Mouse (Mus musculus) neural tube, embryonic 14.5 days (tissue): ENCODE measurements at regions not wholly inside any gene's neighbourhood (a gene's known extent, or its start where the extent isn't known, plus 50 kb on each side); places are given as distances from the start of the nearest gene placed in this dataset.
A peak's percentile ranks its signal among the peaks of the same experiment; 100 is the strongest.

Experiments
- ATAC-seq: fragments of 200-750 bp; cut with Nextera tagmentation; 2 replicates; pipeline ENCODE4 v1.8.0; 2017; ENCODE audit warnings: low read depth, mild to moderate bottlenecking, moderate TSS enrichment, moderate library complexity
- H3K27ac ChIP-seq: fragments of 300-500 bp; sonication (generic); 2 replicates; pipeline ENCODE4 v1.5.1; 2014; ENCODE audit warnings: low read depth, mild to moderate bottlenecking, control low read depth, low read length, moderate library complexity, mixed read lengths
- H3K27me3 ChIP-seq: fragments of 300-500 bp; sonication (generic); 2 replicates; pipeline ENCODE4 v1.6.1; 2014; ENCODE audit warnings: low read length; ENCODE audit not compliant: control insufficient read depth, insufficient read depth
- H3K36me3 ChIP-seq: fragments of 300-500 bp; sonication (generic); 2 replicates; pipeline ENCODE4 v1.6.1; 2014; ENCODE audit warnings: low read length, mixed read lengths; ENCODE audit not compliant: control insufficient read depth, insufficient read depth
- H3K4me1 ChIP-seq: fragments of 300-500 bp; sonication (generic); 2 replicates; pipeline ENCODE4 v1.6.1; 2014; ENCODE audit warnings: low read length; ENCODE audit not compliant: control insufficient read depth, insufficient read depth
- H3K4me2 ChIP-seq: fragments of 300-500 bp; sonication (generic); 2 replicates; pipeline ENCODE4 v1.6.1; 2014; ENCODE audit warnings: mild to moderate bottlenecking, low read depth, low read length, control low read depth
- H3K4me3 ChIP-seq: fragments of 300-500 bp; sonication (generic); 2 replicates; pipeline ENCODE4 v1.5.1; 2014; ENCODE audit warnings: low read depth, low read length, control low read depth, mixed read lengths
- H3K9ac ChIP-seq: fragments of 300-500 bp; sonication (generic); replicated peaks from 2 replicates; pipeline ENCODE4 v1.6.1; 2014; ENCODE audit warnings: low read depth, mild to moderate bottlenecking, control low read depth, low read length, mixed read lengths
- H3K9me3 ChIP-seq: fragments of 300-500 bp; sonication (generic); 2 replicates; pipeline ENCODE4 v1.6.1; 2016; ENCODE audit warnings: low read length; ENCODE audit not compliant: control insufficient read depth
- WGBS: fragments of 180-500 bp; shearing (Covaris S2); extraction: QIAGEN DNeasy Blood & Tissue Kit; methylation state at CpG from one replicate; pipeline ENCODE4 v1.1.7; 2014; 5-methylcytosine and 5-hydroxymethylcytosine counted together

DNA sequence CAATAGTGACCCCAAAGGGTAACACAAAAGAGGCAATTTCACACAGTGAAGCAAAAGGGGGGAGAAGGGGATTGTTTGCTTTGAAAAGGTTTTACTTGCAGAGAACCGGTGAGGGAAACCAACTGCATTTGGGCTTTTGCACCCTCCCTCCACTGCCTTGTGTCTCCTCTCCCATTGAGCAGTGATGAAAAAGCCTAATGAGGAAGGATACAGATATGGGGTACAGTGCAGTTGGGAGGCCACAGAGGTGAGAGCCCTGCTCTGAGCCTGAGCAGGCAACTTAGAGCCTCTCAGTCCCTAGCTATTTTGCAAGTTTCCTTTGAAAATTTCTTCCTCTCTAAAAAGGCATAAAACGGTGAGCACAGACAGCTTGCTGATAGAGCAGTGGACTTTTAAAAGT, 245.2 kb downstream of the Pdcd6ip start:
- Histone ChIP-seq H3K9me3 (no peaks in the 10 kb centered on the region), H3K4me1 (no peaks in the 10 kb centered on the region), H3K4me2 (no peak overlapping the region), H3K27ac (peak overlapping the region; percentile 34; the same call in 1 of the 2 replicates), H3K9ac (no peak overlapping the region), H3K27me3 (no peaks in the 10 kb centered on the region), H3K36me3 (no peaks in the 10 kb centered on the region), H3K4me3 (no peak overlapping the region)
- ATAC-seq = peak; percentile 66
- 14% methylated on average over 2 of the region's 2 CpGs for WGBS

DNA sequence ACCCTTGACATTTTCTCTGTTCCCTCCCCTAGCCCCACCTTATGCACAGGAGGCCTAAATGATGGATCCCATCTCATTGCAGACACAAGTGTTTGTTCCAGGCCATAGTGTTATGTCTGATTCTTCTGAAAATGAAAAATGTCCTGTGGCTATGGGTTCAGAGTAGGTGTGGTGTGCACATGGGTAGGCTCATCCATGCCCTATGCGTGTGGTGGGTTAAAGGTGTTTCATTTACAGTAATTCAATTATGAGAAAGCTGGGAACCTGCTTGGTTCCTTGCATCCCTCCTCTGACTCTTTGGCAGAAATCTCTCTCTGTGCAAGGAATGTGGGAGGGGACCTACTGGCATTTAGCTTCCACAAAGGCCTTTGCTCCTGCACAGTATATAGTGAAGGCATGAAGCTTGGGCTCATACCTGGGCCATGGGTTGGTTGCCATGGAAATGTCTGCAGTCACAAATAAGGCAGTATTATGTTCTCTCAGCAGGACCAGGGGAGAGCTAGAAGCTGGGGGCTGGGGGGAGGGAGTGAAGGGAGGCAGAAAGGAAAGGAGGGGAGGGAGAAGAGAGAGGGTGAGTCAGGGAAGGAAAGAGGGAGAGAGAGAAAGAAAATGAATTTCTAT, 245.7 kb downstream of the Pdcd6ip start:
- peak; percentile 92 for ATAC-seq
- no peak overlapping the region for H3K9ac ChIP-seq
- peak overlapping the region; percentile 3; the same call in 1 of the 2 replicates for H3K27ac ChIP-seq
- no peak overlapping the region for H3K4me2 ChIP-seq
- no peaks in the 10 kb centered on the region for H3K27me3 ChIP-seq
- H3K4me1 ChIP-seq = no peaks in the 10 kb centered on the region
- no peak overlapping the region for H3K4me3 ChIP-seq
- H3K9me3 ChIP-seq = no peaks in the 10 kb centered on the region
- H3K36me3 ChIP-seq = no peaks in the 10 kb centered on the region
- 59% methylated on average over 1 of the region's 1 CpGs for WGBS

DNA sequence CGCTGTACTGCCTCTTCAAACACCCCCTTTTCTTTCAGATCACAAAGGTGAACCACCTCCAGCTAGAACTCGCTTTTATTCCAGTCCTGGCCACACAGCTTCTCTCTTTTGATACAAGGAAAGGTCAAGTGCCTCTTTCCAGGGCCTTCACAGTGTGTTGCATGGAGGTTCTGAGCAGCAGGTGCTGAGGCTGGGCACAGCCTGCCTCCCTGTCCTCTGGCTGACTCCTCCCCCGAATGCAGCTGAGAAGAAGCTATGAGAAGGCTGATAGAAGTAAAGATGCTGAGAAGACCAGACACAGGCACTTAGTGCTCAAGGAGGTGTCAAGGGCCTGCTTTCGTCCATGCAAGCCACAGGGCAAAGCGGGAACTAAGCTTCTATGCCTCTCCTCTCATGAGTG, 248.2 kb downstream of the Pdcd6ip start:
- 85% methylated on average over 5 of the region's 5 CpGs for WGBS
- Histone ChIP-seq H3K36me3 (no peaks in the 10 kb centered on the region), H3K9me3 (no peaks in the 10 kb centered on the region), H3K27me3 (no peaks in the 10 kb centered on the region), H3K4me2 (no peak overlapping the region), H3K4me1 (no peaks in the 10 kb centered on the region), H3K4me3 (no peak overlapping the region), H3K27ac (no peak overlapping the region), H3K9ac (no peak overlapping the region)
- no peak for ATAC-seq

DNA sequence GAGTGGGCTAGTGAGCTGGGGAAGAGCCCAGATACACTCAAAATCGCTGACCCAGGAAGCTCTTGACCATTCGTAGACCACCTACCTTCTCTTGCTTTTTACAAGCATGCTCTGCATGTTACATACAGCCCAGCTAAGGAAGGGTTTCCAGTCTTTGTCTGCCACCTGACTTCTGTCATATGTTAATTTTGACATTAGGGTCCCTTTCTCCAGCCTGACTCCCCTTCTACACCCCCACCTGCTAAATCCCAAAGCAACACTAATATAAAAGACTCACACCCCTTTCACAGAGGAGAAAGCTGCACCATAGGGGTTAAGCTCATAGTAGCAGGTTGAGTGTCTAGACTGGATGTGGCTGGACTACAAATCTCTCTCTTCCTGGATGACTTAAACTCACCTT, 248.8 kb downstream of the Pdcd6ip start:
- Histone ChIP-seq H3K9ac (no peak overlapping the region), H3K4me2 (no peak overlapping the region), H3K27ac (no peak overlapping the region), H3K4me1 (no peaks in the 10 kb centered on the region), H3K4me3 (no peak overlapping the region), H3K9me3 (no peaks in the 10 kb centered on the region), H3K27me3 (no peaks in the 10 kb centered on the region), H3K36me3 (no peaks in the 10 kb centered on the region)
- 43% methylated on average over 2 of the region's 2 CpGs for WGBS
- ATAC-seq = no peak

DNA sequence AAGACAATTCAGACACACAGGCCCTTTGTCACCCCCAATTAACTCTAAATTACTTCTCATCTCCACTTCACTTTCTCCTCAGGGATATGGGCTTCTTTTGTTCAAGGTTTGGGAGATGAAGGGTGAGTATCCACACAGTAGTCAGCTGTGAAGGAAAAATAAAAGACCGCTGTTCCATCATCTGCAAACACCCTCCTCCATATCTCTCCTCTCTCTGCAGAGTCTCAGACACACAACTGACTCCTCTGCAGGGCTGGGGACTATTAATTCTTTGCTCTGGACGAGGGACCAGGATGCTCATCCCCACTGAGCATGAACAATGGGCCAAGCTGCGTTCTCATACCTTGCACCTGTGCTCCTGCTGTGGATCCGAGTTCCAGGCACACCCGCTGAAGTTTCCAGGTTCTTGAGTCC, 249.3 kb downstream of the Pdcd6ip start:
- no peak for ATAC-seq
- no peaks in the 10 kb centered on the region for H3K36me3 ChIP-seq
- no peaks in the 10 kb centered on the region for H3K9me3 ChIP-seq
- H3K9ac ChIP-seq = no peak overlapping the region
- WGBS = 13% methylated on average over 5 of the region's 5 CpGs
- H3K4me2 ChIP-seq = no peak overlapping the region
- no peaks in the 10 kb centered on the region for H3K27me3 ChIP-seq
- no peaks in the 10 kb centered on the region for H3K4me1 ChIP-seq
- no peak overlapping the region for H3K27ac ChIP-seq
- no peak overlapping the region for H3K4me3 ChIP-seq

DNA sequence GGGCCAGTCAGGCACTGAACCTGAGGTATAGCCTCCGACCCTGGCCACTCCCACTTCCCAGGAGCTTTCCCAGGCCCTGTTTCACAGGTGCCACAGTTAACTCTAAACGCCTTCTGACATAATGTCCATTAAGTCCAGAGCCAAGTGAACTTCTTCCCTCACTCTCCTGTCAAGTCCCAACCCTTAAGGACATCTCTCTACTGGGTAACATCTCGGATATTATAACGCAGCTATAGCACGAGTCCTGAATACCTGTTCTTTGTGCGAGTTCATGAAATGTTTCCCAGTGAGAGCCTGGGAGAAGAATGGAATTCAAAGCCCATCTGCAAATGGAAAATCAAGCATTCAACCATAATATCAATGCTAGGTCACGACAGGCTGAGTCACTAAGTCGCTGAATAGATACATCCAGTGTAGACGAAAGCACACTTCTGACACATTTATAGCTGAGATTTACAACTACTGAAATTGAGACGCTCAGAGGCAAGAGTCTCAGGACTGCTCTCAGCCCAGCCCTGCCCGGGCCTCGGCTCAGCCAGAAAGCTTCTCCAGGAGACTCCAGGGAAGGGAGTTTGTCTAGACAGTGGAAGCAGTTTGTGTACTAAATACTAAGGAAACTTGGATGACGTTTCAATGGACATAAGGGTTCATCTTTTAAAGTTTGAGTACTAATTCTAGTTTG, 250.7 kb downstream of the Pdcd6ip start:
- Histone ChIP-seq H3K4me2 (no peak overlapping the region), H3K27ac (no peak overlapping the region), H3K4me1 (no peaks in the 10 kb centered on the region), H3K9ac (no peak overlapping the region), H3K9me3 (no peaks in the 10 kb centered on the region), H3K4me3 (no peak overlapping the region), H3K27me3 (no peaks in the 10 kb centered on the region), H3K36me3 (no peaks in the 10 kb centered on the region)
- WGBS = 45% methylated on average over 13 of the region's 13 CpGs
- no peak for ATAC-seq

DNA sequence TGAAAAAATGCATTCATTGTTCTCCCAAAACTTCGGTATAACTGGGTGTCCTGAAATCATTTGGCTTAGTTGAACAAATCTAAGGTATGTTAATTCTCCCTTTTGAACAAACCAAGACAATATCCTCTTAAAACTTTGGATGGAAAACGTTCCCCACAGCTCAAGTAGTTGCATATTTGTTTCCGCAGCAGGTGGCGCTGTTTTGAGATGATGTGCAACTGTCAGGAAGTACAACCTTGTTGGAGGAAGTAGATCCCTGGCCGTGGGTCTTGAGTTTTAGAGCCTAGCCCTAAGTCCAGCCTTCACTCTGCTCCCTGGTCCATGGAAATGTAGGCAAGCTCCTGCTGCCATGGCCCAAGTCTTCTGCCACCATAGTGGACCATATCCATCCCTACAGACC, 252.5 kb downstream of the Pdcd6ip start:
- ATAC-seq = no peak
- WGBS = 94% methylated on average over 5 of the region's 5 CpGs
- Histone ChIP-seq H3K4me3 (no peak overlapping the region), H3K9ac (no peak overlapping the region), H3K27me3 (no peaks in the 10 kb centered on the region), H3K36me3 (no peaks in the 10 kb centered on the region), H3K4me1 (no peaks in the 10 kb centered on the region), H3K4me2 (no peak overlapping the region), H3K27ac (no peak overlapping the region), H3K9me3 (no peaks in the 10 kb centered on the region)

DNA sequence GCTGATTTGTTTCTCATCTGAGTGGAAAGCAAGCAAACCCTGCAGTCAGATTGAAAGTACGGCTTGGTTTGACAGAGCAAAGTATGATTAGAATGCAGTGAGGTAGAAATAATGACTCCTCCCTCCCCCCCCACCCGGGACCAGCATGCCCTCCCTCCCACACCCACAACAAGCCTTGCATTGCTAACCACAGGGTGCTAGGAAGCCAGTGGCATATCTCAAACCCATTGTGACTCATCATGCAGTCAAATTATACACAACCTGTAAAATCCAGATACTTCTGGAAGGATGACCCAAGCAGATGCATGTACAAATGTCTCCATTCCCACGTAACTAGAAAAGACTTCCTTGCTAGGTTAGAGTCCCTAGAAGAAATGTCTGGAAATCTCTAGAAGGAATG, 254.8 kb downstream of the Pdcd6ip start:
- WGBS = 58% methylated on average over 3 of the region's 3 CpGs
- Histone ChIP-seq H3K4me3 (no peak overlapping the region), H3K4me1 (no peaks in the 10 kb centered on the region), H3K4me2 (no peak overlapping the region), H3K9ac (no peak overlapping the region), H3K27ac (no peak overlapping the region), H3K36me3 (no peaks in the 10 kb centered on the region), H3K9me3 (no peaks in the 10 kb centered on the region), H3K27me3 (no peaks in the 10 kb centered on the region)
- no peak for ATAC-seq

DNA sequence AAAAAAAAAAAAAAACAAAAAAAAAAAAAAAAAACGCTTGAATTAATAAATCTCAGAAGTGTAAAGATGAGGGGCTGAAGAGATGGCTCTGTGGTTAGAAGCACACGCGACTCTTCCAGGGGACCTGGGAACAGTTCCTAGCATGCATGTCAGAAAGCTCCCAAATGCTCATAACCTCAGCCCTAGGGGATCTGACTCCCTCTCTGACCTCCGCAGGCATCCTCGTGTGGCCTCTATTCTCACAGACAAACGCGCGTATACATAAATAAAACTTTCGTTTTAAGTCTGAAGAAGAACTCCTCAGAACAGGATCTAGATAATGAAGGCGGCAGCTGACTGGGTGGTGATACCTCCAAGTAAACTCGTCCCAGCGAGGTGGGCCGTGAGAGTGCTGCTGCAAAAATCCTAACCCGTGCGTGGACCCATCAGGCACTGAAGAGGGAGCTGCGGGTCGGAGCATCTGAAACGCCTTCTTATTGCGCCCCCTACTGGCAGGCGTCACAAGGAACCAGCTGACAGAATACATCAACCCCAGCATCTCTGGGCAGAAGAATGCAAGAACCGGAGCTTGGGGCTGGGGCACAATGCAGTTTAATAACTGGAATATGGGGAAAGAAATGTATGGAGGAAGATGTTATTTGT, 266.2 kb downstream of the Pdcd6ip start:
- Histone ChIP-seq H3K4me2 (peak overlapping the region; percentile 45), H3K36me3 (no peaks in the 10 kb centered on the region), H3K27ac (no peak overlapping the region), H3K4me1 (0 out of 2 replicates have a peak, but pooled peaks cover 4% of the 10 kb centered on the region), H3K4me3 (peak overlapping the region; percentile 12; the same call in 1 of the 2 replicates), H3K27me3 (no peaks in the 10 kb centered on the region), H3K9ac (no peak overlapping the region), H3K9me3 (no peaks in the 10 kb centered on the region)
- peak; percentile 77; the same call in 1 of the 2 replicates for ATAC-seq
- WGBS = 6% methylated on average over 21 of the region's 21 CpGs
